Mouse (Mus musculus): ENCODE results near the gene Tepsin.

Gene Tepsin

DNA sequence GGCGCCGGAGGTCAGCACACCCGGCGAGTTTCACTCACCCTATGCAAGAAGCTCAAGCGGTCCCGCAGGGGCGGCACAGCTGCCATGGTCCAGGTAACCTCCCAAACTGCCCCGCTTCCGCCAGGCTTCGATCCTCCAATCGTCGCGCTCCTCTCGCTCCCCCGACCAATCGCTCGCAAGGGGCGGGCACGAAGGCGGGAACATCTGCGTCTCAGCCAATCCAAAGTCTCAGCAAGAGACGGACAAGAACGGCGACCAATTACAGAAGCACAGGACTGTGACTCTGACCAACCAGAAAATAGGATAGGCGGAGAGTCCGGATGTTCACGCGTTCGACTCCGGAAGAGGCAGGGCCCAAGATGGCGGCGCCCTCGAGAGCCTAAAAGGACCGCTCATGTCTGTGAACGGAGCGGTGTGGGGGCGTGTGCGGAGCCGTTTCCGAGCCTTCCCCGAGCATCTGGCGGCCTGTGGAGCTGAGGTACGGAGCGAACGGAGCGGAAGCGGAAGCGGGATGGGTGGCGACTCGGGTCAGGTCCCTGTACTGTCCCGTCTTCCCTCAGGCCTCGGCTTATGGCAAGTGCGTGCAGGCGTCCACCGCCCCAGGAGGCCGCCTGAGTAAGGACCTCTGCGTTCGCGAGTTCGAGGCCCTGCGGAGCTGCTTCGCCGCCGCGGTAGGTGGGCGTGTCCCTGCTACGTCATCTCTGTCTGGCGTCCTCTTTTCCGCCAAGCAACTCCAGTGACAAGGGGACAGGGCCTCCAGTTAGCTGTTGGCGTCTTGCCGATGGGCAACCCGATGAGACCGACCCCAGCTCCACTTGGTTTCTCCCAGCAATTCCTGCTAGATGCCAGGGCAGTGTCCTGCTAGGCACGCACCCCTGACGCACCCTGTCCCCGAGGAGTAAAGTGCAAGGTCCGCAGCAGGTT, at the start of gene Tepsin, which contains the start of gene Ndufaf8:
TSS of gene Tepsin (minus strand) at position 144 of the 924 bp plus-strand sequence.
TSS of gene Ndufaf8 (plus strand) at position 341 of the 924 bp plus-strand sequence.
- DNase-seq (ENCODE audit: low spot score in 2 of 2), result peak; percentile 97

- no peak for DNase-seq (ENCODE audit: low spot score in 2 of 2)
Measured at GRCm38 (mm10) chr11:120143708-120144497, 45.4 kb upstream of the Tepsin start.

DNA sequence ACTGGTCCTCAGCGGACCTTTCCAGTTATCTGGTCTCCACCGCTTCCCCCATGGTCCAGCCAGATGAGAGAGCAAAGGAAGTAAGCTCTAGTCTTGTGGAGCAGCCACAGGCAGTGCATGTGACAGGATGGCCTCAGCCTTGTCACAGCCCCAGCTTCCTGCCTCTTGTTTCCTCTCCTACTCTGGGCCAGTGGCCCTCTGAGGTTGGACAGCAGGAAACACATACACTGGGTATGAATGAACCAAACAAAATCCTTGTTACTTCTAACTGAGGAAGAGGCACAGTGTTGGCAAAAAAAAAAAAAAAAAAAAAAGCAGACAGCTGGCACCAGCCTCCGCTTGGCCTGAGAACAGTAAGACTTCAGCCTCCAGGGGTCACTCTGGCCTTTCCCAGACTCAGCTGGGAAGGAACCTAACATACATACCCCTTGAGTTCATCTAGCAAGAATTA, 44.1 kb upstream of the Tepsin start:
- peak; percentile 22 to 26 for DNase-seq (ENCODE audit: low spot score in 2 of 2)

DNA sequence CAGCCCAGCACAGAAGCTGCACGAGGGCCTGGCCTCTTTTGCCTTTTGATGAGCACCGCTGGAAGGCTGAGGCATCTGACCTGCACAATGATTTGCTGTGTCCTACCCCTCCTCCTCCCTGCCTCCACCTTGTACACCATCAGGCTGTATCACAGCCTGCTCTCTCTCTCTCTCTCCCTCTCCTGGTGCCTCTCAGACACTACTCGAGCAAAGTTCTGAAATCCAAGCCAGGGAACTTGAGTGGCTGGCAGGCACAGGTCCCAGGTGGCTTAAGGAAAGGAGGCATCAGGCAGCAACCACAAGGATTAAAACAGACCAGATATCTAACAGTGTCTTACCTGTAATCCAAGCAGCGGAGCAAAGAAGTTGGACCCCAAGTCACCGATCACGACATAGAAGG, 41.7 kb upstream of the Tepsin start:
- DNase-seq (ENCODE audit: low spot score in 2 of 2), result no peak

GRCm38 (mm10) chr11:120139309-120139731, 40.8 kb upstream of the Tepsin start:
- DNase-seq (ENCODE audit: low spot score in 2 of 2), result no peak

DNA sequence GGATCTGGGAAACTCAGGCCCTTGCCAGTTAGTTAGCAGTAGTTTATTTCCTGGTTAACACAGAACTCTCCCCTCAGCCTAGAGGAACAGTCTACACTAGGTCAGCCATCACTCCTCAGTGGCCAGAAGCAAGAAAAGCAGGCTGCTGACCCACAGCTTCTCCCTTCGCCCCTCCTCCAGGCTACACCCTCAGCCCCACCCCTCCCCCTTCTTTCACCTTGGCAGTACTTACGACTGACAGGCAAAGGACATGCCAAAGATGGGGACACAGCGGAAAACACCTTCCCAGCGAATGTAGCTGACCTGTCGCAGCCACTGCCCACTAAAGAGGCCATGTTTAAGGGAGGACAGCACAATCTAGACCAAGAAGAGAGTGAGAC, 39.1 kb upstream of the Tepsin start:
- no peak for DNase-seq (ENCODE audit: low spot score in 2 of 2)

DNA sequence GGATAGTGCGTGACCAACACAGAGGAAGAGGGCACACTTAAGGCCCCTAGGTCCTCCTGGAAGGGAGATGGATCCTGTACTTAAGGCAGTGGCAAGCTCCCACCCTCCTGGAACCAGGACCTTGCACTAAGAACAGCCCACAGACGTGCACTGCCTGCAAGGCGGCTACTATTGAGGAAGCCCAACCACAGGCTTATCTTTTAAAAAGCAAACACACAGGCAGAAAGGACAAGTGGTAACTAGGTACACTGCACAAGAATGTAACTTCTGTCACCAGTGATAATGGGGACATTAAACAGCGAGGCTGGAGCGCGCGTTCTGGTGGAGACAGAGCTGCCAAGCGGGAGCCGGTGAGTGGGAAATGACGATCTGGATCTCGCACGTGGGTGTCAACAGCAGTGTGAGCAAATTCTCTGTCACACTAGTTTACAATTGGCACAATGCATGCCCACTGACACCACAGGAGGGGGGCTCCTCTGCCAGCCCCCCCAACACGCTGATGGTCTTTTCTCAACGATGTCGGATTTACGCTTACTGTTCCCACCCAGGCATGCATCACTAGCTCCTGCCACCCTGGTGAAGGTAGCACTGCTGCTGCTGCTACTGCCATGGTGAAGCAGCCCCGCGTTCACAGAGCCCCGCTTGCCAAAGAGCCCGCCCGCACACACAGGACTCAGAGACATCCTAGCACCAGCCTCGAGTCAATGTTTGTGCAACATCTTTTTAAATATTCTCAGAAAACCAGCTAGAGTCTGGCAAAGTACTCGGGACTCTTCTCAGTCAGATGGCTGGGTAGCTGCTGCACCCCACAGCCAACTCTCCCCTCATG, 38.5 kb upstream of the Tepsin start:
- DNase-seq (ENCODE audit: low spot score in 2 of 2), result no peak

GRCm38 (mm10) chr11:120136195-120136594, 37.7 kb upstream of the Tepsin start:
- no peak for DNase-seq (ENCODE audit: low spot score in 2 of 2)

DNA sequence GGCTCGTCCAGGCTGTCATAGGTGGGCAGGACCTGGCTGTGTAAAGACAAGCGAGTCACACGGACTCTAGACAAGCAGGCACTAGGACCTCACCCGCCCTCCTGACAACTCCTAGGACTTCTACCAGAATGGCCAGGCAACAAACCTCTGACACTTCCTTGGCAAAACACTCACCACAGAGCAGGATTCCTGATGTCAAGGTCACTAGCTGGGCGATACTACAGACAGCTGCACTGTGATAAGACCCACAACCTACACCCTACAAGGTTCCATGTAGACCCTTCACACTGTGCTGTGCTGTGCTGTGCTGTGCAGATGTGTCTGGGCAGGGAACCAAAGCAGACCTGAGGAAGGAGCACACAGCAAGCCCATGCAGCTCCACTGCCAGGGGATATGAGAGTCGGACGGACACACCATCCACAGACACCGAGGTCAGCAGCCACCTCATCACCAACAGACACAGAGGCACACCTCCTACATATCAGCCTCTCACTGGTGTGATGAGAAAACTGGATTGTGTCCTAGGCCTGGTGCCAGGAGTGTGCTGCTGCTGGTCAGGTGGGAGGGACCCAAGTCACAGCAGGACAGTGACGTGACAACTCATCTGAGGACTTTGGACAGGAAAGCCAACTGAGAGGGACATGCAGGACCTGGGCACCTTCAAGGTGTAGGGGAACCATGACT, 36.5 kb upstream of the Tepsin start:
- no peak for DNase-seq (ENCODE audit: low spot score in 2 of 2)

- no peak for DNase-seq (ENCODE audit: low spot score in 2 of 2)
Measured at GRCm38 (mm10) chr11:120134148-120134547, 35.6 kb upstream of the Tepsin start.

- no peak for DNase-seq (ENCODE audit: low spot score in 2 of 2)
Measured at GRCm38 (mm10) chr11:120129281-120129680, 30.8 kb upstream of the Tepsin start.

DNA sequence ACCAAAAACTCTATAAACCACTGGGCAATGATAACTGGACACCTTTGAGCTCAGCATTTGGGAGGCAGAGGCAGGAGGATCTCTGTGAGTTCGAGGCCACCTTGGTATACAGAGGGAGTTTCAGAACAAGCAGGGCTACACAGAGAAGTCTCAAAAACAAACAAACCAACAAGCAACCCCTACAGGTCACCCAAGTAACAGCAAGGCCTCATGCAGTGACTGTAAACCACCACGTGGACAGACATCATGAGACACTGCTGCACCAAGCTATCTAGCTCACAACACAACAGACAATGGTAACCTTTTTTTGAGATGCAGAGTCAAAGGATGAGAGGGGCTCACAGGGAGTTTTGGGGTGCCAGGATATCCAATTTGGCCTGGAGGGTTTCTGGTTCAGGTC, 28.3 kb upstream of the Tepsin start:
- no peak for DNase-seq (ENCODE audit: low spot score in 2 of 2)

- no peak for DNase-seq (ENCODE audit: low spot score in 2 of 2)
Measured at GRCm38 (mm10) chr11:120122126-120122525, 23.6 kb upstream of the Tepsin start.

DNA sequence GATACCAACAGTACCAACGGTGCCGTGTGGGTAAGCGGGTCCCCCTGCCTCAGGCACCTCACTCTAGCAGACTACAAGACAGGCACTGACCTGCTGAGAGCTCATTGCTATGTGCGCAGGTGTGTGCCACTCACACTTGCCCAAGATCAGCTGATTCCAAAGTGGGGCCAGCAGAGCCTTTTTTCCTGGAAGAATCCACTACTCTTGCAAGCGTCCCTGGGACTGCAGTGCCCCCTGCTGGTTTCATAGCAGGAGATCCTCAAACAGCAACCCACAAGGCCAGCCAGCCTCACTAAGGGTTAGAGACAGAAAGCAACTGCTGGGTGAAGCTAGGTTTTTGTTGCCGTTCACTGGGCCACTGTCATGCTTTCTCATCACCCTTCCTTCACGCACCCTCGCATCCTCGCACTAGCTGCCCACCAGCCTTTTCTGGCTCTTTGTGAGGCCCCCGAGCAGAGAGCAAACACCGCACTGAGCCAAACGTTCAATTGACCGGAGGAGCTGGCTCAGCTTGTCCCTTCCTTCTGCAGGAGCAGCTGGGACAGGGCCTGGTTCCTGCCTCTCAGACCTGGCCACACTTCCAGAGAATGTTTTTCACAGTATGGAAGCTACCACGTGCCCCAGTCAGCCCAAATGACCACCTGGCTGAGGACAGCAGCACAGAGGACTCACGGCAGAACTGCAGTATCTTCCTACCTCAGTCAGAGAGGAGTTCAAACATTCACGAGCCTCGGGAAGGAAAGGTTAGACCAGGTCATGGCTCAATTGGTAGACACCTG, 22.3 kb upstream of the Tepsin start:
- DNase-seq (ENCODE audit: low spot score in 2 of 2), result peak in 1 of 2 experiments; percentile 48

- DNase-seq (ENCODE audit: low spot score in 2 of 2), result no peak
Measured at GRCm38 (mm10) chr11:120119936-120120541, 21.5 kb upstream of the Tepsin start.

- DNase-seq (ENCODE audit: low spot score in 2 of 2), result no peak
Measured at GRCm38 (mm10) chr11:120119108-120119507, 20.6 kb upstream of the Tepsin start.

- DNase-seq (ENCODE audit: low spot score in 2 of 2), result no peak
Measured at GRCm38 (mm10) chr11:120117626-120118025, 19.1 kb upstream of the Tepsin start.

DNA sequence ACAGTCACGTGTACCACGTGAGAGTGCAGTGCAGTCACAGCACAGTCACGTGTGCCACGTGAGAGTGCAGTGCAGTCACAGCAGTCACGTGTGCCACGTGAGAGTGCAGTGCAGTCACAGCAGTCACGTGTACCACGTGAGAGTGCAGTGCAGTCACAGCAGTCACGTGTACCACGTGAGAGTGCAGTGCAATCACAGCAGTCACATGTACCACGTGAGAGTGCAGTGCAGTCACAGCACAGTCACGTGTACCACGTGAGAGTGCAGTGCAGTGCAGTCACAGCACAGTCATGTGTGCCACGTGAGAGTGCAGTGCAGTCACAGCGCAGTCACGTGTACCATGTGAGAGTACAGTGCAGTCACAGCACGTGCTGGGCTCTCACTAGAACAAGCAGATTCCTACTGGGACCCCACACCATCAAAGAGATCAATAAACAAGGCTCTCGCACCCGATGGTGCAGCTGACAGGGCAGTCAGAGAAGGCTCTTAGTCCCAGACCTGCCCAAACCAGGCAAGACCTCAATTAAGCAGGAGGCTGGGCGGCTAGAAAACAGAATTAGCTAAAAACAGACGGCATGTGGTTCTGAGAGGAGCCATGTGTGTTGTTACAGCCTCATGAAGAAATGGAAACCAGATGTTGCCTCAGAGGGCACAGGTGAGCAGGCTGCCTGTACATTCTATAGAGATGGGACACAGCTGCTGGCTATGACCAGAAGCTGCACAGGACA, 16.1 kb upstream of the Tepsin start:
- DNase-seq (ENCODE audit: low spot score in 2 of 2), result no peak

- DNase-seq (ENCODE audit: low spot score in 2 of 2), result no peak
Measured at GRCm38 (mm10) chr11:120112136-120112535, 13.6 kb upstream of the Tepsin start.

Measured in thymus, postnatal 10 days (tissue).